Mouse (Mus musculus): ENCODE data around the gene Klhl35.

Gene Klhl35

GRCm38 (mm10) chr7:99454044-99454443, 11.8 kb upstream of the Klhl35 start:
- no peak for DNase-seq

- no peak for DNase-seq
Observed at GRCm38 (mm10) chr7:99458849-99459248, 7.0 kb upstream of the Klhl35 start.

- no peak for DNase-seq
Observed at GRCm38 (mm10) chr7:99459888-99460652, 5.7 kb upstream of the Klhl35 start.

GRCm38 (mm10) chr7:99463120-99463519, 2.7 kb upstream of the Klhl35 start:
- no peak for DNase-seq

- peak; percentile 52 for DNase-seq
Observed at GRCm38 (mm10) chr7:99467916-99468282, 2.1 kb downstream of the Klhl35 start.

GRCm38 (mm10) chr7:99468283-99469132, 2.7 kb downstream of the Klhl35 start:
- DNase-seq: peak; percentile 40

- DNase-seq: peak; percentile 32
Observed at GRCm38 (mm10) chr7:99469680-99470405, 4.0 kb downstream of the Klhl35 start.

GRCm38 (mm10) chr7:99471578-99471977, 5.8 kb downstream of the Klhl35 start:
- no peak for DNase-seq

- no peak for DNase-seq
Observed at GRCm38 (mm10) chr7:99473638-99474407, 8.0 kb downstream of the Klhl35 start.

GRCm38 (mm10) chr7:99474836-99475561, 9.2 kb downstream of the Klhl35 start:
- DNase-seq: no peak

GRCm38 (mm10) chr7:99475562-99475911, 9.7 kb downstream of the Klhl35 start:
- no peak for DNase-seq

GRCm38 (mm10) chr7:99476558-99477114, 10.8 kb downstream of the Klhl35 start:
- no peak for DNase-seq

- no peak for DNase-seq
Observed at GRCm38 (mm10) chr7:99477235-99477634, 11.4 kb downstream of the Klhl35 start.

- DNase-seq: no peak
Observed at GRCm38 (mm10) chr7:99482637-99483036, 16.8 kb downstream of the Klhl35 start.

GRCm38 (mm10) chr7:99483271-99483923, 17.6 kb downstream of the Klhl35 start, which contains the start of gene Rps3:
TSS of gene Rps3 (minus strand) at chr7:99483738.
- peak; percentile 97 for DNase-seq

GRCm38 (mm10) chr7:99483924-99484319, 18.1 kb downstream of the Klhl35 start:
- DNase-seq: no peak

GRCm38 (mm10) chr7:99484679-99485078, 18.9 kb downstream of the Klhl35 start:
- DNase-seq: no peak

- no peak for DNase-seq
Observed at GRCm38 (mm10) chr7:99489708-99490107, 23.9 kb downstream of the Klhl35 start.

- DNase-seq: no peak
Observed at GRCm38 (mm10) chr7:99499128-99499527, 33.3 kb downstream of the Klhl35 start.

- peak; percentile 65 for DNase-seq
Observed at GRCm38 (mm10) chr7:99500201-99500600, 34.4 kb downstream of the Klhl35 start.

GRCm38 (mm10) chr7:99500655-99501054, 34.9 kb downstream of the Klhl35 start:
- DNase-seq: no peak
